Mouse (Mus musculus) cerebellum, adult 9-11 months (tissue): ENCODE measurements at regions not wholly inside any gene's neighbourhood (a gene's known extent, or its start where the extent isn't known, plus 50 kb on each side); places are given as distances from the start of the nearest gene placed in this dataset.
"Not testable (repeated sequence)": the region's sequence is repeated elsewhere in the genome, so short reads cannot be mapped to it uniquely, and the experiment has no call there.

Experiments used
- DNase-seq: peaks from one replicate; pipeline ENCODE4 v3.0.0; 2022

GRCm38 (mm10) chr6:4149663-4150062 lies 62.9 kb upstream of the Bet1 start:
- DNase-seq: no peak

- DNase-seq: no peak
These were observed 71.5 kb upstream of the Bet1 start for GRCm38 (mm10) chr6:4158293-4158692.

GRCm38 (mm10) chr6:4163733-4164132 lies 77.0 kb upstream of the Bet1 start:
- DNase-seq: no peak

GRCm38 (mm10) chr6:4167112-4167511 lies 80.3 kb upstream of the Bet1 start:
- no peak for DNase-seq

GRCm38 (mm10) chr6:4167757-4168156 lies 81.0 kb upstream of the Bet1 start:
- DNase-seq: no peak

GRCm38 (mm10) chr6:4171561-4171960 lies 84.8 kb upstream of the Bet1 start:
- DNase-seq: no peak

- DNase-seq: no peak
These were observed 100.9 kb upstream of the Bet1 start for GRCm38 (mm10) chr6:4187683-4188082.

- not testable (repeated sequence) for DNase-seq
These were observed 104.2 kb upstream of the Bet1 start for GRCm38 (mm10) chr6:4190976-4191375.

GRCm38 (mm10) chr6:4193286-4193685 lies 106.5 kb upstream of the Bet1 start:
- no peak for DNase-seq

- DNase-seq: no peak
These were observed 114.4 kb upstream of the Bet1 start for GRCm38 (mm10) chr6:4201176-4201575.

GRCm38 (mm10) chr6:4205681-4206080 lies 118.9 kb upstream of the Bet1 start:
- DNase-seq: no peak

- no peak for DNase-seq
These were observed 158.7 kb upstream of the Bet1 start for GRCm38 (mm10) chr6:4245265-4246112.

- no peak for DNase-seq
These were observed 159.3 kb upstream of the Bet1 start for GRCm38 (mm10) chr6:4246113-4246419.

GRCm38 (mm10) chr6:4276607-4277006 lies 189.8 kb upstream of the Bet1 start:
- no peak for DNase-seq

GRCm38 (mm10) chr6:4277245-4277890 lies 190.6 kb upstream of the Bet1 start:
- DNase-seq: no peak

GRCm38 (mm10) chr6:4291380-4291779 lies 204.6 kb upstream of the Bet1 start:
- no peak for DNase-seq

- not testable (repeated sequence) for DNase-seq
These were observed 201.2 kb upstream of the Col1a2 start for GRCm38 (mm10) chr6:4303410-4303809.

GRCm38 (mm10) chr6:4349953-4350352 lies 154.7 kb upstream of the Col1a2 start:
- DNase-seq: no peak

GRCm38 (mm10) chr6:4362220-4362619 lies 142.4 kb upstream of the Col1a2 start:
- no peak for DNase-seq

- no peak for DNase-seq
These were observed 129.1 kb upstream of the Col1a2 start for GRCm38 (mm10) chr6:4375465-4376037.

- DNase-seq: no peak
These were observed 107.8 kb upstream of the Col1a2 start for GRCm38 (mm10) chr6:4396808-4397207.

- no peak for DNase-seq
These were observed 106.7 kb upstream of the Col1a2 start for GRCm38 (mm10) chr6:4397695-4398598.

GRCm38 (mm10) chr6:4398599-4398980 lies 106.0 kb upstream of the Col1a2 start:
- DNase-seq: no peak
